ENCODE assay signal across 27 mouse cellular contexts in the genomic region with DNA sequence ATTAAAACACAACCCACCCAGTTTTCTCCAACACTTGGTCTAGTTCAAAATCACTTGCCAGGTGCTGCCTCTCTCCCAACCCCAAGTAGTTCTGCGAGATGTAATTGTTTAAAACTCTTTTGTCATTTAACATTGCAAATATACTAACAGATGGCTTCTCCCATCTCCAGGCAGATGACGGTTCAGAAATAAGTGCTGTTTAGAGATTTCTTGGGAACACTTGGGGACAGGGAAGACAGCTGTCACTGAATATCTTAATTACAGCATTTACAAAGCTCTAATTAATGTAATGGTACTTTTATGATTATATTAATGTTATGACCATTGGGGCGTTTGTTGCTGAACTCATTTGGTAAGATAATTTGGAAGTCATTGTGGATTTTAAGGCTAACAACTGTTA.
A peak's percentile ranks its signal among the peaks of the same experiment; 100 is the strongest.
DNase-seq lines count a peak whose midpoint lies in the region; ATAC-seq and TF ChIP-seq lines count a peak whose summit lies in the region.
"Had no signal": no experiment of that assay in that cellular context is flagged by ENCODE, and none has a peak within 500 bp of the region (broad histone marks: within the 10 kb centered on the region; RNA-seq: fewer than 3 reads in every experiment).

No protein-coding gene starts in this region.

- no peaks in the 10 kb centered on the region for H3K27me3 ChIP-seq in forebrain, embryonic 13.5 days
- H3K27me3 ChIP-seq in forebrain, embryonic 10.5 days (ENCODE audit: poor library complexity, severe bottlenecking) = no peaks in the 10 kb centered on the region
- H3K27me3 ChIP-seq in forebrain, embryonic 16.5 days (replicated peaks; ENCODE audit: control insufficient read depth, insufficient read depth, low read length) = no peaks in the 10 kb centered on the region
- no peaks in the 10 kb centered on the region for H3K27me3 ChIP-seq in kidney, adult 2 months (replicated peaks; ENCODE audit: control insufficient read depth, insufficient read depth, low read length)
- H3K27me3 ChIP-seq: embryonic facial prominence, embryonic 15.5 days; hindbrain, embryonic 15.5 days; limb, embryonic 12.5 days; liver, embryonic 12.5 days; Patski had no signal

- no peak overlapping the region for H3K9ac ChIP-seq in forebrain, embryonic 13.5 days
- H3K9ac ChIP-seq in forebrain, embryonic 16.5 days (replicated peaks; ENCODE audit: low read depth, low read length) = no peak overlapping the region
- H3K9ac ChIP-seq: embryonic facial prominence, embryonic 15.5 days; hindbrain, embryonic 15.5 days; limb, embryonic 12.5 days; liver, embryonic 12.5 days; lung, embryonic 14.5 days had no signal

- no peak overlapping the region for H3K27ac ChIP-seq in forebrain, embryonic 13.5 days
- H3K27ac ChIP-seq in forebrain, embryonic 10.5 days = no peak overlapping the region
- no peak overlapping the region for H3K27ac ChIP-seq in forebrain, embryonic 16.5 days (ENCODE audit: low read length)
- no peak overlapping the region for H3K27ac ChIP-seq in kidney, adult 2 months (ENCODE audit: insufficient read depth, low read depth, low read length)
- H3K27ac ChIP-seq: embryonic facial prominence, embryonic 15.5 days; gastrocnemius, adult 2 months; hindbrain, embryonic 15.5 days; kidney, postnatal 0 days; limb, embryonic 12.5 days; liver, embryonic 12.5 days had no signal

- TF ChIP-seq POLR2A in kidney, adult 2 months (IDR thresholded peaks at IDR 0.05; ENCODE audit: low read depth, low read length) = no peak

- intact Hi-C loops in left cerebral cortex, postnatal 25 days (cut with DNase I) = no loop called here

- WGBS in forebrain, embryonic 13.5 days = 57% methylated on average over 3 of the region's 3 CpGs
- WGBS in forebrain, embryonic 10.5 days = 84% methylated on average over 3 of the region's 3 CpGs
- 36% methylated on average over 3 of the region's 3 CpGs for WGBS in forebrain, embryonic 16.5 days
- WGBS in kidney, adult 2 months = 82% methylated on average over 3 of the region's 3 CpGs

- H3K36me3 ChIP-seq in forebrain, embryonic 13.5 days (ENCODE audit: poor library complexity, severe bottlenecking) = no peaks in the 10 kb centered on the region
- H3K36me3 ChIP-seq in forebrain, embryonic 10.5 days (replicated peaks) = no peaks in the 10 kb centered on the region
- no peaks in the 10 kb centered on the region for H3K36me3 ChIP-seq in forebrain, embryonic 16.5 days (ENCODE audit: control insufficient read depth, insufficient read depth)
- no peaks in the 10 kb centered on the region for H3K36me3 ChIP-seq in kidney, adult 2 months (ENCODE audit: control insufficient read depth, insufficient read depth, low read length)
- H3K36me3 ChIP-seq: embryonic facial prominence, embryonic 15.5 days; hindbrain, embryonic 15.5 days; limb, embryonic 12.5 days; liver, embryonic 12.5 days had no signal

- DNase-seq in forebrain, embryonic 10.5 days (ENCODE audit: extremely low spot score, low spot score) = no peak
- peak; percentile 3 to 17 for DNase-seq in left cerebral cortex, postnatal 25 days (ENCODE audit: low spot score in 2 of 2)
- DNase-seq in left cerebral cortex, adult 8-10 months (ENCODE audit: low spot score in 2 of 2) = no peak
- DNase-seq in layer of hippocampus, postnatal 36 days = peak; percentile 1 to 5
- no peak for DNase-seq in kidney, adult 2 months
- no peak for DNase-seq in adrenal gland, adult 8-10 months
- DNase-seq: adrenal gland, postnatal 10 days; cerebellum, adult 11-12 months; cerebellum, postnatal 36 days; gastrocnemius, adult 2 months; heart, postnatal 10 days; lung, embryonic 14.5 days; lung, postnatal 36 days; right cerebral cortex, postnatal 25 days; thymus, adult 18-20 months had no signal

- no peak overlapping the region for H3K4me2 ChIP-seq in forebrain, embryonic 13.5 days
- H3K4me2 ChIP-seq in forebrain, embryonic 16.5 days (ENCODE audit: low read length) = no peak overlapping the region
- H3K4me2 ChIP-seq: embryonic facial prominence, embryonic 15.5 days; heart, embryonic 11.5 days; hindbrain, embryonic 15.5 days; limb, embryonic 12.5 days; liver, embryonic 12.5 days; lung, embryonic 14.5 days had no signal

- H3K4me3 ChIP-seq in forebrain, embryonic 13.5 days = no peak overlapping the region
- H3K4me3 ChIP-seq in forebrain, embryonic 10.5 days = no peak overlapping the region
- H3K4me3 ChIP-seq in forebrain, embryonic 16.5 days (replicated peaks; ENCODE audit: low read length) = no peak overlapping the region
- H3K4me3 ChIP-seq in kidney, adult 2 months (ENCODE audit: insufficient read depth, low read depth, low read length) = no peak overlapping the region
- H3K4me3 ChIP-seq: embryonic facial prominence, embryonic 15.5 days; gastrocnemius, adult 2 months; hindbrain, embryonic 15.5 days; limb, embryonic 12.5 days; liver, embryonic 12.5 days had no signal

- H3K4me1 ChIP-seq in forebrain, embryonic 13.5 days = no peaks in the 10 kb centered on the region
- no peaks in the 10 kb centered on the region for H3K4me1 ChIP-seq in forebrain, embryonic 10.5 days
- H3K4me1 ChIP-seq in forebrain, embryonic 16.5 days (replicated peaks; ENCODE audit: control insufficient read depth, insufficient read depth, low read length) = no peaks in the 10 kb centered on the region
- H3K4me1 ChIP-seq in kidney, adult 2 months (ENCODE audit: control insufficient read depth, insufficient read depth, low read length) = no peaks in the 10 kb centered on the region
- H3K4me1 ChIP-seq: embryonic facial prominence, embryonic 15.5 days; hindbrain, embryonic 15.5 days; limb, embryonic 12.5 days; liver, embryonic 12.5 days had no signal

- H3K9me3 ChIP-seq in forebrain, embryonic 13.5 days (replicated peaks) = no peaks in the 10 kb centered on the region
- H3K9me3 ChIP-seq in forebrain, embryonic 10.5 days = no peaks in the 10 kb centered on the region
- H3K9me3 ChIP-seq in forebrain, embryonic 16.5 days (ENCODE audit: control insufficient read depth, low read length) = no peaks in the 10 kb centered on the region
- H3K9me3 ChIP-seq: embryonic facial prominence, embryonic 15.5 days; hindbrain, embryonic 15.5 days; limb, embryonic 12.5 days; liver, embryonic 12.5 days had no signal

- no peak for TF ChIP-seq CTCF in kidney, adult 2 months (conservative IDR thresholded peaks at IDR 0.05; ENCODE audit: insufficient read depth, insufficient read length, low read depth, low read length)

- peak; percentile 75 for ATAC-seq in forebrain, embryonic 13.5 days
- ATAC-seq in forebrain, embryonic 16.5 days = peak; percentile 78
- ATAC-seq: CD4-positive, CD25-positive, alpha-beta regulatory T cell, adult 4 months; intestine, embryonic 16.5 days; liver, embryonic 12.5 days; midbrain, embryonic 16.5 days; Patski had no signal

Comparison
In these comparisons a context has a peak if more than half of its experiments do, and no peak if none do; other contexts are left out.
1. DNase-seq: peak in left cerebral cortex, postnatal 25 days (2 of 2) and layer of hippocampus, postnatal 36 days (2 of 2); none in forebrain, embryonic 10.5 days (single experiment), left cerebral cortex, adult 8-10 months (0 of 2), kidney, adult 2 months (single experiment) and adrenal gland, adult 8-10 months (single experiment).